Mouse (Mus musculus): Measurements from ENCODE around the gene Olfr1193.
"Not testable (repeated sequence)": the region's sequence is repeated elsewhere in the genome, so short reads cannot be mapped to it uniquely, and the experiment has no call there.

The Olfr1193 gene

DNA sequence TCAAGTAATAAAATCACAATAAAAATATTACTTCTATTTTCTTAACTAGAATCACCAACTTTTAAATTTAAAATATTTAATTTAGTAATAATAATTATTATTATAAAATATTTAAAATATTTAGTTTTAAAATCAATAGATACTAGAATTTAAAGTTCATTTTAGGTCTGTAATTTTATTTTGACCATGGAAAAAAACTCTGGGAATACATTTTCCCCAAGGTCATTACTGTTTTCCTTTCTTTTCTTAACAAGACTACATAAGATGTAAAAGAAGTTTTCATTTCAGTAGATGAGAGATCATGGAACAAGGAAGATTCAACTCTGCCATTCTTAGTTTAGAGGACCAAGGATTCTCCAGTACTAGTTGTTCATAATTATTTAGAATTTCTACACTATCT lies at the start of gene Olfr1193:
Olfr1193 (plus strand) TSS at position 301 of the 400 bp plus-strand sequence.
- DNase-seq, result not testable (repeated sequence)

DNA sequence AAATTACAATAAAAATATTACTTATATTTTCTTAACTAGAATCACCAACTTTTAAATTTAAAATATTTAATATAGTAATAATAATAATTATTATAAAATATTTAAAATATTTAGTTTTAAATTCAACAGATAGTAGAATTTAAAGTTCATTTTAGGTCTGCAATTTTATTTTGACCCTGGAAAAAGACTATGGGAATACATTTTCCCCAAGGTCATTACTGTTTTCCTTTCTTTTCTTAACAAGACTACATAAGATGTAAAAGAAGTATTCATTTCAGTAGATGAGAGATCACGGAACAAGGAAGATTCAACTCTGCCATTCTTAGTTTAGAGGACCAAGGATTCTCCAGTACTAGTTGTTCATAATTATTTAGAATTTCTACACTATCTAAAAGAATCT lies 35.2 kb upstream of the Olfr1193 start, which contains the start of gene Olfr1191-ps1:
Olfr1191-ps1 (plus strand) TSS at position 301 of the 400 bp plus-strand sequence.
- not testable (repeated sequence) for DNase-seq

DNA sequence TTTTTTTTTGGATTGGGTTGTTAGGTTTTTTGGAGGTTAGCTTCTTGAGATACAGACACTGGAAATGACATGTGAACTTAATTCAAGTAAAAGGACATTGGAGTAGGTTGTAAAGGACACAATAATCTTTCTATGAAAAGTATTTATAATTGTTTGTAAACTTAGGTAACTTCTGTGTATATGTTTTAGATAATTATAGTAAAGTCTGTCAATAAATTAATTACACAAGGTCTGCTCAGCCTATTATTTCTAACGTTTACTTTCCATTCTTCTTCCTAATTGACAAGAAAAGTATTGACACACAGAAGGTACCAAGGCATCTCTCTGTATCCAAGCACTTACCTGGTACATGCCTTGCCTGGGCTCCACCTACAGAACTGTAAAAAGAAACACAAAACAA lies 27.2 kb upstream of the Olfr1193 start, which contains the start of gene Olfr1192-ps1:
Olfr1192-ps1 (plus strand) TSS at position 301 of the 400 bp plus-strand sequence.
- DNase-seq, result no peak

DNA sequence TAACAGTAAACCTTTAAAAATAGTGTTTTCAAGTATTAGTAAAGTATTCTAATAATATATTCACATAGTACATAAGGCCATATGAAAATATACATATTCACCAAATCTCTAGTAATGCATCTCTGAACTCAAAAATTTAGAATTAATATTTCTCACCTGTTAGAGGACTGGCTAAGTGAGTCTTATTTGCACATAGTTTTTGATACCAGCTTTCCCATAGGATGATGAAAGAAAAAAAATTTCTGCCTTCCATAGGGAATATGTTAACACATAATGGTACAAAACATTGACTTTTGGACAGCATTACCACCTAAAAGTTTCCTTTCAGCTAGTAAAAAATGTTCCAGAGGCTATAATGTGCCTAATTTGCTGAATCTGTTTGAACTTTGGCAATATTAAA lies 13.7 kb downstream of the Olfr1193 start, which contains the start of gene Olfr1195:
Olfr1195 (minus strand) TSS at position 101 of the 400 bp plus-strand sequence.
- no peak for DNase-seq

DNA sequence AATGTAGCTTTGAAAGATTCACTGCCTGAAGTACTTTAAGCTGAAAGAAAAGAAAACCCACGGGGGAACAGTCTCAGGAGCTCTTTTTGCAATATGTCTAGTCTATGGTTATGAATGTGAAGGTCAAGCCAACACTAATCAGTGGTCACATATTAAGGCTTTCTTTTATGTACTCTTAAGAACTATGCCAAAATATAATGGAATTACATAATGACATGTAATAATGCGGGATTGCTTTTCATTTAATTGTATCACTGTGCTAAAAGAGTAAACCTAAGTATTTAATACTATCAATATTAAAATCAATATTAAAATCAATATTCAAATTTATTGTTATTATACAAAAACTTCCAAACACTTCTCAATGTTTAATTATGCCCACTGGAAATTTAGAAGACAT lies 29.1 kb downstream of the Olfr1193 start, which contains the start of gene Olfr1196:
Olfr1196 (minus strand) TSS at position 101 of the 400 bp plus-strand sequence.
- no peak for DNase-seq
